Mouse (Mus musculus) brain, embryonic 18.5 days (tissue): ENCODE results near the gene Vmn2r105.

Source experiments
- DNase-seq: peaks from one replicate; pipeline ENCODE4 v3.0.0-alpha.2; 2012; ENCODE audit warnings: low read depth, low spot score

The Vmn2r105 gene

GRCm38 (mm10) chr17:20234952-20235351, at the start of gene Vmn2r105:
TSS of gene Vmn2r105 (minus strand) at chr17:20235052.
- no peak for DNase-seq

- DNase-seq: no peak
Measured at GRCm38 (mm10) chr17:20255522-20255921, 20.7 kb upstream of the Vmn2r105 start.

- DNase-seq: no peak
Measured at GRCm38 (mm10) chr17:20182997-20183396, 51.9 kb downstream of the Vmn2r105 start, which contains the start of gene Fpr-rs6. TSS of gene Fpr-rs6 (minus strand) at chr17:20183097.
